Comparison of ENCODE assay signal across 11 mouse cellular contexts in genomic region chr1:90486349-90486839, GRCm38 (mm10).
DNase-seq lines count a peak whose midpoint lies in the region; ATAC-seq and TF ChIP-seq lines count a peak whose summit lies in the region.
"Had no signal": no experiment of that assay in that cellular context is flagged by ENCODE, and none has a peak within 500 bp of the region (broad histone marks: within the 10 kb centered on the region; RNA-seq: fewer than 3 reads in every experiment).

No protein-coding gene starts in this region.

- H3K4me2 ChIP-seq in intestine, embryonic 14.5 days (ENCODE audit: low read length): peak overlapping the region; percentile 23; the same call in 1 of the 2 replicates
- H3K4me2 ChIP-seq in intestine, postnatal 0 days (replicated peaks; ENCODE audit: low read depth): no peak overlapping the region
- no peak overlapping the region for H3K4me2 ChIP-seq in forebrain, embryonic 12.5 days

- no peaks in the 10 kb centered on the region for H3K27me3 ChIP-seq in intestine, embryonic 14.5 days (replicated peaks; ENCODE audit: control insufficient read depth, insufficient read depth, low read length)
- no peaks in the 10 kb centered on the region for H3K27me3 ChIP-seq in intestine, postnatal 0 days (replicated peaks; ENCODE audit: control insufficient read depth, insufficient read depth, low read length)
- H3K27me3 ChIP-seq in forebrain, embryonic 12.5 days: no peaks in the 10 kb centered on the region
- H3K27me3 ChIP-seq in limb, embryonic 10.5 days (ENCODE audit: low read depth, poor library complexity, severe bottlenecking): no peaks in the 10 kb centered on the region
- H3K27me3 ChIP-seq: CH12.LX had no signal

- H3K4me1 ChIP-seq in intestine, embryonic 14.5 days (replicated peaks; ENCODE audit: control insufficient read depth, insufficient read depth, low read length): peaks cover 22% of the 10 kb centered on the region
- H3K4me1 ChIP-seq in intestine, postnatal 0 days (replicated peaks; ENCODE audit: control insufficient read depth, insufficient read depth, low read length): no peaks in the 10 kb centered on the region
- no peaks in the 10 kb centered on the region for H3K4me1 ChIP-seq in forebrain, embryonic 12.5 days
- peaks cover 11% of the 10 kb centered on the region for H3K4me1 ChIP-seq in limb, embryonic 10.5 days

- H3K27ac ChIP-seq in intestine, embryonic 14.5 days (ENCODE audit: low read depth): no peak overlapping the region
- no peak overlapping the region for H3K27ac ChIP-seq in intestine, postnatal 0 days (ENCODE audit: low read depth, low read length)
- no peak overlapping the region for H3K27ac ChIP-seq in forebrain, embryonic 12.5 days
- no peak overlapping the region for H3K27ac ChIP-seq in limb, embryonic 10.5 days
- H3K27ac ChIP-seq: macrophage had no signal

- no peak for TF ChIP-seq CTCF in intestine, postnatal 0 days (IDR thresholded peaks at IDR 0.05; ENCODE audit: low read depth)

- peak; percentile 64; the same call in 1 of the 2 replicates for ATAC-seq in intestine, embryonic 14.5 days (replicated peaks; ENCODE audit: low FRiP score, low TSS enrichment, low read depth)
- ATAC-seq in intestine, postnatal 0 days: no peak
- ATAC-seq in forebrain, embryonic 12.5 days (ENCODE audit: low FRiP score): peak; percentile 46; the same call in 1 of the 2 replicates

- 26% methylated on average over 11 of the region's 11 CpGs for WGBS in intestine, embryonic 14.5 days
- WGBS in intestine, postnatal 0 days: 43% methylated on average over 11 of the region's 11 CpGs
- 69% methylated on average over 11 of the region's 11 CpGs for WGBS in forebrain, embryonic 12.5 days
- WGBS in limb, embryonic 10.5 days: 85% methylated on average over 11 of the region's 11 CpGs

- H3K4me3 ChIP-seq in intestine, embryonic 14.5 days (ENCODE audit: low read depth, low read length): no peak overlapping the region
- H3K4me3 ChIP-seq in intestine, postnatal 0 days (ENCODE audit: low read depth, low read length): no peak overlapping the region
- H3K4me3 ChIP-seq in forebrain, embryonic 12.5 days (replicated peaks): no peak overlapping the region
- no peak overlapping the region for H3K4me3 ChIP-seq in limb, embryonic 10.5 days

- no peaks in the 10 kb centered on the region for H3K36me3 ChIP-seq in intestine, embryonic 14.5 days (ENCODE audit: control insufficient read depth, insufficient read depth, low read length)
- no peaks in the 10 kb centered on the region for H3K36me3 ChIP-seq in intestine, postnatal 0 days (ENCODE audit: control insufficient read depth, insufficient read depth)
- no peaks in the 10 kb centered on the region for H3K36me3 ChIP-seq in forebrain, embryonic 12.5 days (replicated peaks)
- H3K36me3 ChIP-seq in limb, embryonic 10.5 days: no peaks in the 10 kb centered on the region

- no peaks in the 10 kb centered on the region for H3K9me3 ChIP-seq in intestine, embryonic 14.5 days (ENCODE audit: control insufficient read depth, low read length)
- H3K9me3 ChIP-seq in intestine, postnatal 0 days (ENCODE audit: control insufficient read depth): no peaks in the 10 kb centered on the region
- H3K9me3 ChIP-seq in forebrain, embryonic 12.5 days: no peaks in the 10 kb centered on the region
- H3K9me3 ChIP-seq in limb, embryonic 10.5 days (replicated peaks): no peaks in the 10 kb centered on the region

- no peak overlapping the region for H3K9ac ChIP-seq in intestine, embryonic 14.5 days (ENCODE audit: low read length)
- no peak overlapping the region for H3K9ac ChIP-seq in intestine, postnatal 0 days (ENCODE audit: low read depth, low read length)
- no peak overlapping the region for H3K9ac ChIP-seq in forebrain, embryonic 12.5 days

- peak; percentile 58 for DNase-seq in intestine, embryonic 14.5 days (ENCODE audit: low spot score)
- peak; percentile 84 for DNase-seq in brain, adult 2 months (ENCODE audit: low read depth, low spot score)
- peak; percentile 61 for DNase-seq in layer of hippocampus, adult 9-11 months
- no peak for DNase-seq in testis, postnatal 14 days (ENCODE audit: low spot score)
- no peak for DNase-seq in limb, embryonic 10.5 days (ENCODE audit: low spot score)
- DNase-seq in adrenal gland, postnatal 25 days: no peak
- DNase-seq: kidney, adult 9 months had no signal

Comparison
In these comparisons a context has a peak if more than half of its experiments do, and no peak if none do; other contexts are left out.
1. DNase-seq: peak in intestine, embryonic 14.5 days (single experiment), brain, adult 2 months (single experiment) and layer of hippocampus, adult 9-11 months (single experiment); none in testis, postnatal 14 days (single experiment), limb, embryonic 10.5 days (single experiment) and adrenal gland, postnatal 25 days (single experiment).